ENCODE assay signal across 8 mouse cellular contexts in the genomic region with DNA sequence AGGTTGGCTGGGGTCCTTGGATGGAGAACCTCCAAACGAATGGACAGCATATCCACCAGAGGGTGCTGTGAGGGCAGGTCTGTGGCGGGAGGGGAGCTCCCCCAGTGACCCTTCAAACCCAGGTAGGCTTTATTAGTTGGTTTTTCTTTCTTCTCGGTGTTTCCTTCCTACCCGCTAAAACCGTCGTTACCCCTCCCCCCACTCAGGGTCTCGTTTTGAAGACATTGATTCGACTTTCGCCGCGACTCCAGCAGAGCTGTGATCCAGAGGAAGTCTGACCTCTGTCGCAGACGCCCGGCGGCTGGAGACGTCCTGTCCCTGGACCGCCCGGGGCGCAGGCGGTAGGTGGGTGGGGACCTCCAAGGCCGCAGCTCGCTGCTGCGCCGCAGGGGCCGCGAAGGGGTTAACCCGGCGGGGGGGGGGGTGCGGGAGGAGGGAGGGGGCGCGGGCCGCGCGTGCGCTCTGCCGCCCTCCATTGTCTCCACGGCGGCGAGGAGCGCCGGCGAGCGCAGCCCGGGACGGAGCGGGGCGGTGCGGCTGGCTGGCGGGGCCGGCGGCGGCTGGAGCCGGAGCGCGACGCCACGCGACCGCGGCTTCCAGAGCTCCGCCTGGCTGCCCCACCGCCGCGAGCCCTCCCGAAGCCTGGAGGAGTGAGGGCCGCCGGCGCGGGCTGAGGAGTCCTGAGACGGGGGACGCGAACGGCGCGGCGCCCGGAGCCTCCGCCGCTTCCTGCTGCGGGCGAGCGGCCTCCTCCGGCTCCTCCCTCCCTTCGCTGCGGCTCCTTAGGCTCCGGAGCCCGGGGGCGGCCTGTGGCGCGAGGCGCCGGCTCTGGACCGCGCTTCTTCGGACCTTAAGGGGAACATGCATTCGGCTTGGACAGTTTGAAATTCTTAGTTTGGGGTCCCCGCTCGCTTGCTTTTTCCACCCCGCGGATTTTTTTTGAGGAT. TPM values are rescaled to one million over a fixed set of nuclear protein-coding genes. Genes with fewer than 3 reads are reported as not detected.
DNase-seq lines count a peak whose midpoint lies in the region; ATAC-seq lines count a peak whose summit lies in the region.

A gene (plus strand): TSS at position 67 of the 947 bp plus-strand sequence.

- H3K27ac ChIP-seq in hindbrain, embryonic 11.5 days (ENCODE audit: low read depth, low read length) = peak within 1 kb of the TSS; percentile 95

- peak; percentile 94 for ATAC-seq in hindbrain, embryonic 11.5 days (ENCODE audit: low FRiP score)

- H3K4me2 ChIP-seq in hindbrain, embryonic 11.5 days (replicated peaks; ENCODE audit: low read depth, low read length) = peak within 1 kb of the TSS; percentile 81

- no peaks in the 10 kb centered on the region for H3K27me3 ChIP-seq in hindbrain, embryonic 11.5 days (ENCODE audit: control insufficient read depth, insufficient read depth, low read length)

- H3K9me3 ChIP-seq in hindbrain, embryonic 11.5 days (ENCODE audit: control insufficient read depth, low read length) = no peaks in the 10 kb centered on the region

- under 1% methylated on average over 45 of the region's 100 CpGs for WGBS in hindbrain, embryonic 11.5 days

- peak within 1 kb of the TSS; percentile 78 for H3K4me3 ChIP-seq in hindbrain, embryonic 11.5 days (ENCODE audit: low read depth, low read length)

- H3K36me3 ChIP-seq in hindbrain, embryonic 11.5 days (ENCODE audit: control insufficient read depth, insufficient read depth, low read length) = no peaks in the 10 kb centered on the region

- H3K4me1 ChIP-seq in hindbrain, embryonic 11.5 days (replicated peaks; ENCODE audit: control insufficient read depth, insufficient read depth, low read length) = peaks cover 8% of the 10 kb centered on the region; the same call in 1 of the 2 replicates

- H3K9ac ChIP-seq in hindbrain, embryonic 11.5 days (ENCODE audit: low read depth, low read length) = peak within 1 kb of the TSS; percentile 97

- peak; percentile 82 for DNase-seq in NIH3T3 (ENCODE audit: low read depth)
- DNase-seq in cerebellum, adult 9-11 months = peak; percentile 81
- peak; percentile 70 to 72 for DNase-seq in frontal cortex, postnatal 10 days (ENCODE audit: low spot score in 2 of 2)
- peak; percentile 86 for DNase-seq in hindbrain, embryonic 11.5 days (ENCODE audit: low spot score)
- DNase-seq in layer of hippocampus, postnatal 14 days (ENCODE audit: low spot score in 2 of 2) = peak; percentile 68 to 71
- peak; percentile 81 for DNase-seq in lung, postnatal 14 days
- peak; percentile 80 for DNase-seq in retina, embryonic 14.5 days (ENCODE audit: low spot score)
- peak; percentile 86 for DNase-seq in thymus, postnatal 4 days

RNA-seq across cellular contexts. Expression of the gene that starts here (rescaled TPM):
- 48.3 and 48.7 TPM in 2 replicates for polyA plus RNA-seq in hindbrain, embryonic 11.5 days (2014; fragmentation: Nextera tagmentation; extraction: Ambion mirVana)
- 100 to 1,000 TPM; 116 to 123 TPM for total RNA-seq in layer of hippocampus, postnatal 14 days (2021)

Comparison
In these comparisons a context has a peak if more than half of its experiments do, and no peak if none do; other contexts are left out.
1. Peak in every context shown above with its lines: DNase-seq, ATAC-seq, H3K4me3 ChIP-seq and H3K27ac ChIP-seq.